Mouse (Mus musculus) T-helper 1 cell (primary cell): Measurements from ENCODE around the gene Pde8a.

ENCODE experiments used
- in situ Hi-C: fragments of 300-600 bp; cut with MboI, MseI; formaldehyde crosslinking; loops from one replicate; pipeline ENCODE4 v1.15.1; 2025; ENCODE audit warnings: high pct_unique_total_duplicates

Pde8a gene

GRCm38 (mm10) chr7:81336432-81336786, 123.0 kb downstream of the Pde8a start:
- in situ Hi-C loops = no loop called here

GRCm38 (mm10) chr7:81337785-81338521, 124.6 kb downstream of the Pde8a start:
- in situ Hi-C loops = no loop called here

GRCm38 (mm10) chr7:81338522-81338873, 125.1 kb downstream of the Pde8a start:
- in situ Hi-C loops = no loop called here

- in situ Hi-C loops = loop anchor here (5.0 kb wide), 1 partner anchor 177 kb away; no protein-coding TSS in a partner anchor
Observed at GRCm38 (mm10) chr7:81339783-81340182, 126.4 kb downstream of the Pde8a start.

DNA sequence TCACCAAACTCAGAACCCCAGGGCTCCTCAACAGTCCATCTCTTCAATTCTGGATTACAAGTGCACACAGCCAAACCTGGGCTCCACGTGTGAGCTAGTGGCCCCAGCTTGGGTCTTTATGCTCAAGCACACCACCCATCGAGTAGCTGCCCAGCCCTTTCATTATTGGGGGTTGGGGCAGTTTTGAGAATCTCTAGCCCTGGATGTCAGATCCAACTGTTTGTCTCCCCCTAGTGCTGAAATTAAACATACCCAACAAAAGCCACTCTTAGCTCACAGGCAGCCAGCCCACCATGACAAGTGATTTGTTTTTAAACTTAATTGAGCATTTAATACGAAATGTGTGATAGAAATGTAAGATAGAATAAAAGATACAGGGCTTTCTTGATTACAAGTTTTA, 128.2 kb downstream of the Pde8a start:
- in situ Hi-C loops = loop anchor here (5.0 kb wide), 1 partner anchor 179 kb away; no protein-coding TSS in a partner anchor

DNA sequence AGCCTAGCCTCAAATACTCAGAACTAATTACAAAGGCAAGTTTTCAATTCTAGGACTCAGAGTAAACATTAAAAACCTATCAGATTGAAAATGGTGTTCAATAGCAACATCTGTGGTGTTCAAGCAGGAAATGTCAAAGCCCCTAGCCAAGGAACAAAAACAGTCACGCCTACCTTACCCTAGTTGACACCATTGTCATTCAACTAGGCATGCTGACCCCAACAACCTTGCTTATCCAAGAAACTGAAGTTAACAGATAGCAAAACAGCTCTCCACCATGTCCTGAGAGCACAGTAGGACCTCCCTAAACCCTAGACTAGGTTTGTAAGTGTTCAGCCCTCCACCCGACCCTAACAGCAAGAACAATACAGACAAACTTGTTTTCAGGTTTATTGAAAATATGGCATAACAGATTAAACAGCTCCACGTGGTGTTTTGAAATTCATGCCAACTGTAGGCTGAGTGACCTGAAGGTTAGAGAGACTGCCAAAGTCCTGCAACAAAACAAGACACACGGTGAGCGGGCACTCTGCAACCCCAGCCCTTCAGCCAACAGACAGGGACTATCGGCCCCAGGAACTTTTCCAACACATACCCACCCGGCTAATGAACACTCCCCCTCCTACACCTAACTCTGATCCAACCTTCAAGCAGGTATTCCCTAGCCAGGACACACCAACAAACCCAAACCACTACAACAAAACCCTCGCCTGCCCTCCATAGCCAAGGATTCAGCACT, 129.1 kb downstream of the Pde8a start:
- in situ Hi-C loops = loop anchor here (5.0 kb wide), 1 partner anchor 180 kb away; no protein-coding TSS in a partner anchor

DNA sequence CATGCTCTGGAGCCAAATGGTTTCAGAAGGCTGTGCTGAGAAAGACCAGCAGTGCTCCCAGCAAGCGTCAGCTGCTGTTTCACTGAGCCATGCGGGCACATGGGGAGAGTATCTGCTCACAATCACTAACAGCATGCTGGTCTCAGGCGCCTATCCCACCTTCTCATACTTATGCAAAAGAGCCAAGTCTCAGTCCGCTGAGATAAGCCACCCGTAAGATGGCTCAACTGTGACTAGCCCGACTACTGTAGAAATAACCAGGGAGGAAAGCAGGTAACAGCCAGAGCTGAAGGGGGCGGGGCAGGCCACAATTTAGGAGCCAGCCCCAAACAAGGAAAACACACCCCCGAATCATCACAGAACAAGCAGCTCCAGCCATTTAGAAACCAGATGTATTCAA, 129.9 kb downstream of the Pde8a start:
- in situ Hi-C loops = loop anchor here (5.0 kb wide), 1 partner anchor 181 kb away; no protein-coding TSS in a partner anchor

- in situ Hi-C loops = loop anchor here (5.0 kb wide), 1 partner anchor 182 kb away; no protein-coding TSS in a partner anchor
Observed at GRCm38 (mm10) chr7:81343831-81344230, 130.4 kb downstream of the Pde8a start.

- in situ Hi-C loops = loop anchor here (5.0 kb wide), 1 partner anchor 182 kb away; no protein-coding TSS in a partner anchor
Observed at GRCm38 (mm10) chr7:81344544-81345446, 131.4 kb downstream of the Pde8a start, which contains the start of gene Rps17. TSS of gene Rps17 (minus strand) at chr7:81345254.

GRCm38 (mm10) chr7:81345447-81346170, 132.2 kb downstream of the Pde8a start:
- in situ Hi-C loops = no loop called here

DNA sequence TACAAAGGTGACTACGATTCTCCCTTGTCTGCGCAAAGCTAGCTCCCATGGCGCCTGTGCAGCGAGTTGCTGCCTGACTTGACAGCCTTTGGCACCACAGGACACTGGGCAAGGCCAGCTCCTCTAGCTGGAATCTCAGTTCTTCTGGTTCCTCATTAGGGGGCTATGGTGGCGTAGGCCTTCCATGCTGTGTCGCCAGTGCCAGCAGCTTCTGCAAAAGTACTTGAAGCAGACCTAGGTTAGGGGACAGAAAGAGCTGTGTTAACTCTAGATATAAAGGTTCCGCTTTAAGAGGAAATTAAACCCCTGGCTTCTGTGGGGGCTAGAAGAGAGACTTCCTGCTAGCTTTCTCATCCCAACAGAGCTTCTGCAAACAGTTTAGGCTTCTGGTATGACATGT, 134.8 kb downstream of the Pde8a start:
- in situ Hi-C loops = no loop called here

- in situ Hi-C loops = loop anchor here (10.0 kb wide), 1 partner anchor 163 kb away; no protein-coding TSS in a partner anchor
Observed at GRCm38 (mm10) chr7:81351826-81352225, 138.4 kb downstream of the Pde8a start.

- in situ Hi-C loops = loop anchor here (10.0 kb wide), 1 partner anchor 159 kb away; no protein-coding TSS in a partner anchor
Observed at GRCm38 (mm10) chr7:81355746-81356145, 142.3 kb downstream of the Pde8a start.

DNA sequence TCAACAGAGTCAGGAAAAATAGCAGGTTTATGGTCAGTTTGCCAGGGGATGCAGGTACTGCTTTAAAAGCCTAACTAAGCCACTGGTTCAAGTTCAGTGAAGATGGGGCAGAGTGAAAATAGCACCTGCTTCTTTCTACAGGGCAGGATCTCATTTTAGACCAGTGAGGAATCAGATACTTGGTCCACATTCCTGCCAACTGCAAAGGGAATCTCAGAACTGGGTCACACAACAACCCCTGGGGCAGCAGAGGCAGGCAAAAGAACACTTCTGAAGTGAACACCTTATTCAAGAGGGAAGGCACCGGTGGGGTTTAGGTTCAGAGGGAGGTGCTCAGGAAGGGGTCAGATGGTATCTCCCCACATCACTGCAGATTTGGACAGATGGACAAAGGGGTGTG, 143.0 kb downstream of the Pde8a start:
- in situ Hi-C loops = loop anchor here (10.0 kb wide), 1 partner anchor 158 kb away; no protein-coding TSS in a partner anchor

DNA sequence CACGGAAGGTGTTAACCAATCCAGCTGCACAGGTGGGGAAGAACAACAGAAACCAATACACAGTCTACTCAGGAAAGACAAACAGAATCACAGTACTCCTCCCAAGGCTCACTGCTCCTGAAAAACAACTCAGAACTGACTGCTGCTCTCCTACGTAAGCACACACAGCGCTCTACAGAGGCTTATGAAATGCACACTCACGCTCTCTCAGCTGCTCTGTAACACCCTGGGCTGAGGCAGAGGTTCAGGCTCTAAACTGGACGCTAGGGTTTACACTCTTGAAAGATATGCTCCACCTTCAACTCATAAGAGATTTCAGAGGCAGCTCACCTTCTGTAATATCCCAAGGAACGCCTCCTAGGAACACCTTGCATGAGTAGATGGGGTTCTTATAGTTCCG, 143.6 kb downstream of the Pde8a start:
- in situ Hi-C loops = loop anchor here (10.0 kb wide), 1 partner anchor 158 kb away; no protein-coding TSS in a partner anchor

- in situ Hi-C loops = no loop called here
Observed at GRCm38 (mm10) chr7:81367946-81368345, 154.6 kb downstream of the Pde8a start.

GRCm38 (mm10) chr7:81369724-81370123, 156.3 kb downstream of the Pde8a start:
- in situ Hi-C loops = no loop called here

- in situ Hi-C loops = no loop called here
Observed at GRCm38 (mm10) chr7:81371811-81372210, 158.4 kb downstream of the Pde8a start.

DNA sequence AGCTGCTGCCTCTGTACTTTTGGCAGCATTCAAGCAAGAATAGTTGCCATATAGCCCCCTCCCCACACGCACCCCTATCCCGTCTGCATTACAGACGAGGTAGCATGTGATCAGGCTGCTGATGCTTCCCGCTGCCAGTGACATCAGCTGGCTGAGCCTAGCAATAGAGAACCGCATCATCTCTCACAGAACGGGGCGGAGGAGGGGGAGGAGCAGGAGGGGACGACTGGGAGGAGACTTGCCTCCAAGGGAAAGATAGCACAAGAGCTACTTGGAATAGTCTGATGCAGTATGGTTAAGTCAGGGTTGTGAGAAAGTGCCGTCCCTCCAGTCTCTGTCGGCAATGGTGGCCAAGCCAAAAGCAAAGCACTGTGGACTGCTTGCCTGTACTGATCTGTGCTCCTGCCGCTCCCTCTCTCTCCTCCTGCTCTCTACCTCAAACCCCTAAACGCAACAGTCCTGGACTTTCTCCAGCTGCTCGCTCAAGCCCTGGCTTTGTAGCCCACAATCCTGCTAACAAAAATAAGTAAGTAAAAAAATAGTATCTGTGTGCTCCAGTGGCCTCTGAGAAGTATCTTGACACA, 159.0 kb downstream of the Pde8a start:
- in situ Hi-C loops = no loop called here

DNA sequence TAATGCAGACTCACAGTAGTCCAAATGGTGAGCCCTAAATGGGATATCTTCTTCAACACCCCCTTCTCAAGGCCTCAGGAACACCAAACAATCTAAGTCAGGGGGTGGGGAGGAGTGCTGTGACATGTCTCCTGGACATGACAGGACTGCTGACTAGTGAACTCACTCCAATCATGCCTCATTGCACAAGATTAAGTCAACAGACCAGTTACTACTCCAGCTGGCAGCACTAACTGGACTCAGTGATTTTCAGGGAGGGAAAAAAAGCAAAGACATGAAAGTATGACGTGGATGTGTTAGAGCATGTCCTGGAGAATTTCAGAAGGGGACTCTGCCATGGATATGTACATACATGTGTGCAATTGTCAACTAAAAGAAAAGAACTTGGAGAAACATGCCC, 166.0 kb downstream of the Pde8a start:
- in situ Hi-C loops = no loop called here
